9 mouse cellular contexts compared by ENCODE assay signal in the genomic region with DNA sequence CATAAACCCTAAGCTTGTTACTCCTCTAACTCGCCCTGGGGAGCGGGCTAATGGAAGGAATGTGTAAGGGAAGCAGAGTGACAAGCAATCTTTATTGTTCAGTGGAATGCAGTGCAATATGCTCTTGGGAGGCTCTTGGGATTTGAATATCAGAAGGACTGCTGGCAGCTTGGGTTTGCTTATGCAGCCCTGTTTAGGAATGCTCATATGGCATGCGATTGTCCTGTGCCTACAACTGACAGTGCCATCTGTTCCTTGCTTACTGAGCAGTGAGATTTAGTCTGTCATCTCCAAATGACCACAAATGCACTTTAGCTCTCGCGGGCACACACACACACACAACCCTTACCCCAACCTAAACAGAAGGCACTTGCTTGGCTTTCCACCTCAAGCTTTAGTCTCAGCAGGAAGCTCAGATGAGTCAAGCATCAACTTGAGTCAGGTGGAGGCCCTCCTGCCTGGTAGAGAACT. TPM values are rescaled to one million over a fixed set of nuclear protein-coding genes. Genes with fewer than 3 reads are reported as not detected.
DNase-seq lines count a peak whose midpoint lies in the region; ATAC-seq and TF ChIP-seq lines count a peak whose summit lies in the region.
"Had no signal": no experiment of that assay in that cellular context is flagged by ENCODE, and none has a peak within 500 bp of the region (broad histone marks: within the 10 kb centered on the region; RNA-seq: fewer than 3 reads in every experiment).

No protein-coding gene starts in this region.

- H3K4me2 ChIP-seq in kidney, postnatal 0 days (ENCODE audit: low read length), result no peak overlapping the region

- H3K4me1 ChIP-seq in kidney, postnatal 0 days (replicated peaks; ENCODE audit: insufficient read depth, low read length), result 0 out of 2 replicates have a peak, but pooled peaks cover 2% of the 10 kb centered on the region
- H3K4me1 ChIP-seq in hindbrain, embryonic 10.5 days (replicated peaks), result peaks cover 9% of the 10 kb centered on the region

- H3K4me3 ChIP-seq in kidney, postnatal 0 days (replicated peaks; ENCODE audit: low read depth, low read length), result no peak overlapping the region
- no peak overlapping the region for H3K4me3 ChIP-seq in hindbrain, embryonic 10.5 days

- no peak for TF ChIP-seq CTCF in kidney, postnatal 0 days (IDR thresholded peaks at IDR 0.05; ENCODE audit: low read depth)

- WGBS in kidney, postnatal 0 days, result 61% methylated on average over 5 of the region's 5 CpGs
- WGBS in hindbrain, embryonic 10.5 days, result 53% methylated on average over 5 of the region's 5 CpGs

- no peak overlapping the region for H3K9ac ChIP-seq in kidney, postnatal 0 days (ENCODE audit: low read depth, low read length)

- peak; percentile 29 for DNase-seq in kidney, postnatal 0 days (ENCODE audit: low spot score)
- DNase-seq in kidney, adult 18-20 months, result no peak
- peak; percentile 95 for DNase-seq in cerebellum, adult 11-12 months
- DNase-seq in hindbrain, embryonic 10.5 days (ENCODE audit: low spot score), result peak; percentile 3
- peak; percentile 61 for DNase-seq in mesoderm, embryonic 11.5 days (ENCODE audit: low read depth, low spot score)
- DNase-seq in adrenal gland, adult 8-10 months, result no peak
- no peak for DNase-seq in adrenal gland, postnatal 10 days

- no peak overlapping the region for H3K27ac ChIP-seq in kidney, postnatal 0 days
- no peak overlapping the region; the same call in 1 of the 2 replicates for H3K27ac ChIP-seq in hindbrain, embryonic 10.5 days

- H3K9me3 ChIP-seq in kidney, postnatal 0 days (replicated peaks; ENCODE audit: low read length), result no peaks in the 10 kb centered on the region
- no peaks in the 10 kb centered on the region for H3K9me3 ChIP-seq in hindbrain, embryonic 10.5 days

- no peaks in the 10 kb centered on the region for H3K27me3 ChIP-seq in kidney, postnatal 0 days (ENCODE audit: insufficient read depth, low read length)
- no peaks in the 10 kb centered on the region for H3K27me3 ChIP-seq in hindbrain, embryonic 10.5 days (ENCODE audit: insufficient read depth, poor library complexity, severe bottlenecking)

- ATAC-seq in kidney, postnatal 0 days (replicated peaks; ENCODE audit: low FRiP score, low read depth), result no peak
- ATAC-seq in CD4-positive, CD25-positive, alpha-beta regulatory T cell, adult 4 months, result no peak
- ATAC-seq: lung, postnatal 0 days had no signal

- H3K36me3 ChIP-seq in kidney, postnatal 0 days (ENCODE audit: insufficient read depth, low read length), result no peaks in the 10 kb centered on the region
- no peaks in the 10 kb centered on the region for H3K36me3 ChIP-seq in hindbrain, embryonic 10.5 days

RNA-seq across cellular contexts. Expression of a gene that starts 47.1 kb away (rescaled TPM):
- polyA plus RNA-seq in kidney, postnatal 0 days (2015; fragmentation: Nextera tagmentation; extraction: Ambion mirVana), result 8.3 and 10.4 TPM in 2 replicates
- 9.3 and 9.9 TPM in 2 replicates for polyA plus RNA-seq in hindbrain, embryonic 10.5 days (2016; fragmentation: Nextera tagmentation; extraction: Ambion mirVana)
- 10 to 100 TPM; 15.9 to 17.7 TPM for polyA plus RNA-seq in CD4-positive, CD25-positive, alpha-beta regulatory T cell, adult 4 months (2017; shearing (Covaris generic))
- 10 to 100 TPM; 11.0 to 17.8 (median 14.9) TPM for total RNA-seq in adrenal gland, adult 8-10 months (2022)
- 10 to 100 TPM; 11.0 to 12.4 TPM for total RNA-seq in adrenal gland, postnatal 10 days (2021)

RNA-seq across cellular contexts. Expression of a gene that starts 47.4 kb away (rescaled TPM):
- 14.8 and 15.8 TPM in 2 replicates for polyA plus RNA-seq in kidney, postnatal 0 days (2015; fragmentation: Nextera tagmentation; extraction: Ambion mirVana)
- polyA plus RNA-seq in hindbrain, embryonic 10.5 days (2016; fragmentation: Nextera tagmentation; extraction: Ambion mirVana), result 22.4 and 24.2 TPM in 2 replicates
- polyA plus RNA-seq in CD4-positive, CD25-positive, alpha-beta regulatory T cell, adult 4 months (2017; shearing (Covaris generic)), result 10 to 100 TPM; 11.2 to 11.9 TPM
- 10 to 100 TPM; 14.7 to 31.5 (median 22.8) TPM for total RNA-seq in adrenal gland, adult 8-10 months (2022)
- 10 to 100 TPM; 17.2 to 26.9 TPM for total RNA-seq in adrenal gland, postnatal 10 days (2021)

Comparison
In these comparisons a context has a peak if more than half of its experiments do, and no peak if none do; other contexts are left out.
1. DNase-seq: peak in kidney, postnatal 0 days (single experiment), cerebellum, adult 11-12 months (single experiment), hindbrain, embryonic 10.5 days (single experiment) and mesoderm, embryonic 11.5 days (single experiment); none in kidney, adult 18-20 months (single experiment), adrenal gland, adult 8-10 months (single experiment) and adrenal gland, postnatal 10 days (single experiment).